Mouse (Mus musculus): ENCODE data around the gene Pitpnm2.

DNA sequence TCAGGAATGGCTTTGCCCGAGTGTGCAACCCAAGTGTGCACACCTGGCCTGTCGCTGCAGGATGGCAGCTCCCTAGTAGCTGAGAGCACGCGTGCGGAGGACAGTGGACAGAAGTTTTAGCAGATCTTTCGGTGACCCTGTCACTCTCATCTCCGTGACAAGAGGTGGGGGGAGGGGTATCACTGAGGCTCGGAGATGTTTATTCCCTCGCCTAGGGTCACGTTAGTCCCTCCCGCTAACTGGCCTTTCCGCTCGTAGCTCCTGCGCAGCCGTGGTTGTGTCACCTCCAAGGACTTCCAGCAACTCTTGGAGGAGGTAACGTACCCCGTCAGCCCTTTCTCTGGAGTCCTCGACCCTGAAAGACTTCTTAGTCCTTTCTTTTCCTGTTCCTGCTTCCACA is 137.0 kb downstream of the Pitpnm2 start:
- no peak for TF ChIP-seq CTCF (IDR thresholded peaks at IDR 0.05; ENCODE audit: low read depth)
- TF ChIP-seq EP300 (IDR thresholded peaks at IDR 0.05; ENCODE audit: low read depth), result no peak

All from liver, embryonic 14.5 days (tissue).